Mouse (Mus musculus) liver, embryonic 15.5 days (tissue): ENCODE results near the gene Rack1. TPM values are rescaled to one million over a fixed set of nuclear protein-coding genes. Genes with fewer than 3 reads are reported as not detected.

Experiments
- ATAC-seq: fragments of 200-750 bp; cut with Nextera tagmentation; 2 replicates; pipeline ENCODE4 v1.8.0; 2017; ENCODE audit warnings: moderate number of reproducible peaks, mild to moderate bottlenecking, moderate library complexity; ENCODE audit not compliant: insufficient read depth
- H3K27ac ChIP-seq: fragments of 300-500 bp; sonication (generic); replicated peaks from 2 replicates; pipeline ENCODE4 v1.5.1; 2015; ENCODE audit warnings: mild to moderate bottlenecking, inconsistent platforms
- H3K27me3 ChIP-seq: fragments of 300-500 bp; sonication (generic); 2 replicates; pipeline ENCODE4 v1.6.1; 2015; ENCODE audit warnings: mild to moderate bottlenecking, inconsistent platforms
- H3K36me3 ChIP-seq: fragments of 300-500 bp; sonication (generic); replicated peaks from 2 replicates; pipeline ENCODE4 v1.6.1; 2015; ENCODE audit warnings: moderate library complexity, mild to moderate bottlenecking, inconsistent platforms
- H3K4me1 ChIP-seq: fragments of 300-500 bp; sonication (generic); replicated peaks from 2 replicates; pipeline ENCODE4 v1.6.1; 2015; ENCODE audit warnings: inconsistent platforms
- H3K4me2 ChIP-seq: fragments of 300-500 bp; sonication (generic); 2 replicates; pipeline ENCODE4 v1.6.1; 2015; ENCODE audit warnings: moderate library complexity, mild to moderate bottlenecking, inconsistent platforms
- H3K4me3 ChIP-seq: fragments of 300-500 bp; sonication (generic); replicated peaks from 2 replicates; pipeline ENCODE4 v1.5.1; 2015; ENCODE audit warnings: mild to moderate bottlenecking, inconsistent platforms
- H3K9ac ChIP-seq: fragments of 300-500 bp; sonication (generic); 2 replicates; pipeline ENCODE4 v1.6.1; 2015; ENCODE audit warnings: moderate library complexity, mild to moderate bottlenecking, inconsistent platforms
- H3K9me3 ChIP-seq: fragments of 300-500 bp; sonication (generic); replicated peaks from 2 replicates; pipeline ENCODE4 v1.6.1; 2016; ENCODE audit warnings: inconsistent platforms
- WGBS: fragments of 180-500 bp; shearing (Covaris S2); methylation state at CpG from one replicate; pipeline ENCODE4 v1.1.7; 2015; ENCODE audit warnings: mixed read lengths; ENCODE audit not compliant: insufficient replicate concordance; 5-methylcytosine and 5-hydroxymethylcytosine counted together
- polyA plus RNA-seq: library from polyadenylated mRNA; unstranded; fragments of >200 nt; fragmentation: Nextera tagmentation; extraction: Ambion mirVana; gene quantifications from 2 replicates; pipeline ENCODE4 v1.2.1, GENCODE M21; 2015

The Rack1 gene
- polyA plus RNA-seq, 1 experiment from 2014 or later: 438 TPM

DNA sequence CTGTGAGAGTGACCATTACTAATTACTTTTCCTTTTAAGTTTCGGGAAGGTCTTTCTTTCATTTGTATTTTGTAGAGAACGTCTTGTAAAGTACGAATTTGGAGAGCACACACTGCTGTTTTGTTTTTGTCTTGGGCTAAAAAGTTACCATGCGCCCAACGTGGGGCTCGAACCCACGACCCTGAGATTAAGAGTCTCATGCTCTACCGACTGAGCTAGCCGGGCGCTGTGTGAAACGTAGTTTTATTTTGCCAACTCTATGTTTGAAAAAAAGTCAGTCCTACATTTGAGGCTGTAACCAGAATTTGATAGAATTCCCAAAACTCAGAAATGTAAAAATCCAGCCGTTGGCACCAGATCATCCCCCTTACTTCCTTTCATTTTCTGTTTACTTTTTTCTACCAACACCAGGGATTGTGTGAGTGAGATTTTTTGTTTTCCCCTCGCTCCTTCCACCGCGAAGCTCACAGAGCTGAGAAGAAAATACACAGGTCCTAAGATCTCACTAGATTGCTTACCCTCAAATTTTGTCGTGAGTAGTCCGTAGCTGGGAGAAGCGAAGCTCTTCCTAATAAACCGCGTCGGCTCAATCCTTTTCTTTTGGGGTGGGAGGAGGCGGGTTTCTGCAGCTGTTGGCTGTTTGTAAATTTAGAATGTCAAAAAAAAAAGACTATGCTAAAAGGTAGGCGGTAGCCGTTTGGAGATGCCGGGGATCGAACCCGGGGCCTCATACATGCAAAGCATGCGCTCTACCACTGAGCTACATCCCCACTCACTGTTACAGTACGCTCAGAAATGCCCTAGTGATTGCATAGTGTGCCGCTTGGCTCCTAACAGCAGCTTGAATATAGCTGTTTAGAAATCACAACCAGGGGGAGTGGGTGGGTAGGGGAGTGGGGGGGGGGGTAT lies 33.9 kb downstream of the Rack1 start:
- H3K4me1 ChIP-seq: peaks cover 38% of the 10 kb centered on the region
- H3K4me2 ChIP-seq: peak overlapping the region; percentile 73
- H3K9me3 ChIP-seq: no peaks in the 10 kb centered on the region
- peak overlapping the region; percentile 75 for H3K27ac ChIP-seq
- peaks cover 36% of the 10 kb centered on the region for H3K27me3 ChIP-seq
- under 1% methylated on average over 30 of the region's 30 CpGs for WGBS
- H3K36me3 ChIP-seq: no peaks in the 10 kb centered on the region
- ATAC-seq: peak; percentile 84
- H3K4me3 ChIP-seq: peak overlapping the region; percentile 65
- H3K9ac ChIP-seq: peak overlapping the region; percentile 58

DNA sequence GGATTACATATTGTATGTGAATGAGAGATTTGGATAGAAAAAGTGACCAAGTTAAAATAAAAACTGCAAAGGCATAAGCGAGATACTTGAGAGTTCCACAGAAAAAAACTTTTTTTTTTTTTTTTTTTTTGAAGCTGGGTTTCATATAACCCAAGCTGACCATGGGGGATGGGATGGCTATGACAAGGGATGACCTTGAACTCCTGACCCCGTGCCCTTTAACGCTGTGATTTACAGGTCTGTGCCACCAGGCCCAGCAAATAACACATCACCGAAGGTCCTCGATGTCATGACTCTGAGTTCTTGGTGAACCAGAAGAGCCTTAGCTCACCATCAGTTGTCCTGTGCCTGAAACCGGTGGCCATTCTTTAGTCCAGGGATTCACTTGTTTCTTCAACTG lies 35.8 kb downstream of the Rack1 start:
- H3K27me3 ChIP-seq: peaks cover 40% of the 10 kb centered on the region
- H3K9me3 ChIP-seq: no peaks in the 10 kb centered on the region
- H3K4me1 ChIP-seq: peaks cover 38% of the 10 kb centered on the region
- no peak overlapping the region for H3K27ac ChIP-seq
- no peak overlapping the region; the same call in 1 of the 2 replicates for H3K4me2 ChIP-seq
- ATAC-seq: no peak
- H3K4me3 ChIP-seq: no peak overlapping the region
- no peaks in the 10 kb centered on the region for H3K36me3 ChIP-seq
- 69% methylated on average over 6 of the region's 6 CpGs for WGBS
- no peak overlapping the region for H3K9ac ChIP-seq

GRCm38 (mm10) chr11:48836990-48837309 lies 36.8 kb downstream of the Rack1 start:
- H3K9ac ChIP-seq: peak overlapping the region; percentile 59; the same call in 1 of the 2 replicates
- WGBS: 22% methylated on average over 11 of the region's 11 CpGs
- H3K27me3 ChIP-seq: peaks cover 40% of the 10 kb centered on the region
- ATAC-seq: no peak
- H3K36me3 ChIP-seq: no peaks in the 10 kb centered on the region
- H3K4me3 ChIP-seq: peak overlapping the region; percentile 74
- H3K9me3 ChIP-seq: no peaks in the 10 kb centered on the region
- peak overlapping the region; percentile 98 for H3K4me2 ChIP-seq
- no peak overlapping the region for H3K27ac ChIP-seq
- peaks cover 38% of the 10 kb centered on the region for H3K4me1 ChIP-seq

- no peaks in the 10 kb centered on the region for H3K9me3 ChIP-seq
- H3K36me3 ChIP-seq: no peaks in the 10 kb centered on the region
- peak overlapping the region; percentile 59 for H3K9ac ChIP-seq
- H3K4me1 ChIP-seq: peaks cover 38% of the 10 kb centered on the region
- no peak overlapping the region for H3K27ac ChIP-seq
- peaks cover 40% of the 10 kb centered on the region for H3K27me3 ChIP-seq
- H3K4me3 ChIP-seq: peak overlapping the region; percentile 74
- under 1% methylated on average over 77 of the region's 77 CpGs for WGBS
- ATAC-seq: no peak
- H3K4me2 ChIP-seq: peak overlapping the region; percentile 98
Observed at GRCm38 (mm10) chr11:48837310-48838180, 37.4 kb downstream of the Rack1 start.

DNA sequence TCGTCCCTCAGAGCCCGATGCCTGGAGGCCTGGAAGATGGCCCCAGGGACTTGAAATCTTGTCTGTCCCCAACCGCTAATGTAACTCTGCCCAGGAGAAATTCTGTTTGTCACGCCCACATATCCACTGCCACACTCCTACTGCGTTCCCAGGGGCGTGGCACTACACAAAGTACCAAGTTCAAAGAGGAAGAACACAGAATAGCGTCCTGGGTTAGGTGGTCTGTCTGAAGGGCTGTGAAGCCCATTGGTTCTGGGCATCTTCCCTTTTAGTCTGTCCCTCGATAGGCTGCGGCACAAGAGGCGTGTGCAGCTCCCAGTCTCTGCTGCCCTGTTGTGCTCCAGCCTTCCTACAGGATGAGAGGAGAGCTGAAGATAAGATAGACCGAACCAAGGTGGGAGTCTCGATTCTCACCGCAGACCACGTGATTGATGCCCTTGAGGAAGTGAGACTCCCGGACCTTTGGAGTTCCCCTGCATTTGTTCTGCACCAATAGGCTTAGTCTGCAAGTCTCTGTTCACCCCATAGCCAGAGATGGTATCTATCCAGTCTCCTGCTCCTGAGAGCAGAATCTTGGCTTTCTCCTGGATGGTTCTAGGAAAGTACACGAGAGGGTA lies 38.2 kb downstream of the Rack1 start:
- peak overlapping the region; percentile 74 for H3K4me3 ChIP-seq
- H3K27me3 ChIP-seq: peaks cover 40% of the 10 kb centered on the region
- peak overlapping the region; percentile 59 for H3K9ac ChIP-seq
- no peaks in the 10 kb centered on the region for H3K9me3 ChIP-seq
- no peak overlapping the region for H3K27ac ChIP-seq
- peaks cover 33% of the 10 kb centered on the region for H3K4me1 ChIP-seq
- peak overlapping the region; percentile 98 for H3K4me2 ChIP-seq
- WGBS: under 1% methylated on average over 16 of the region's 16 CpGs
- ATAC-seq: no peak
- H3K36me3 ChIP-seq: no peaks in the 10 kb centered on the region

GRCm38 (mm10) chr11:48838879-48839680 lies 38.9 kb downstream of the Rack1 start:
- no peaks in the 10 kb centered on the region for H3K36me3 ChIP-seq
- peaks cover 29% of the 10 kb centered on the region for H3K4me1 ChIP-seq
- no peak overlapping the region for H3K4me3 ChIP-seq
- peak overlapping the region; percentile 98; the same call in 1 of the 2 replicates for H3K4me2 ChIP-seq
- no peak overlapping the region for H3K27ac ChIP-seq
- H3K9me3 ChIP-seq: no peaks in the 10 kb centered on the region
- no peak for ATAC-seq
- peaks cover 40% of the 10 kb centered on the region for H3K27me3 ChIP-seq
- WGBS: 67% methylated on average over 10 of the region's 10 CpGs
- no peak overlapping the region for H3K9ac ChIP-seq

DNA sequence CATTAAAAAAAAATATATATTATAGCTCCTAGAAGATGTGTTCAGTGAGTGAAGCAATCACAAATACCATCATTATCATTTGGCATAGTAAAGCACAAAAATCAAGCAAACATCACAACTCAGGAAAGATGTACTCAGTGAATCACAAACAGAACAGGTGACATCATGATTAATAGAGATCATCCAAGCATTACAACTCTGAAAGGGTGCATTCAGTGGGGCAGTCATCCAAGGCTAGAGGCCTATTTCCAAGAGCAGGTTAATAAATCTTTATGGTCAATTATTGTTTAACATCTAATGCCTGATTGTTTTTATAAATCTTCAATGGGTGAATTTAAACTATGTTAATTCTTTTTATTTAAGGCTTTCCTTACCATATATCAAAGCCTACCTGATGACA lies 40.7 kb downstream of the Rack1 start:
- Histone ChIP-seq H3K4me3 (no peak overlapping the region), H3K27me3 (peaks cover 33% of the 10 kb centered on the region), H3K4me1 (peaks cover 22% of the 10 kb centered on the region), H3K9me3 (no peaks in the 10 kb centered on the region), H3K27ac (no peak overlapping the region), H3K9ac (no peak overlapping the region), H3K36me3 (no peaks in the 10 kb centered on the region), H3K4me2 (no peak overlapping the region)
- no peak for ATAC-seq

DNA sequence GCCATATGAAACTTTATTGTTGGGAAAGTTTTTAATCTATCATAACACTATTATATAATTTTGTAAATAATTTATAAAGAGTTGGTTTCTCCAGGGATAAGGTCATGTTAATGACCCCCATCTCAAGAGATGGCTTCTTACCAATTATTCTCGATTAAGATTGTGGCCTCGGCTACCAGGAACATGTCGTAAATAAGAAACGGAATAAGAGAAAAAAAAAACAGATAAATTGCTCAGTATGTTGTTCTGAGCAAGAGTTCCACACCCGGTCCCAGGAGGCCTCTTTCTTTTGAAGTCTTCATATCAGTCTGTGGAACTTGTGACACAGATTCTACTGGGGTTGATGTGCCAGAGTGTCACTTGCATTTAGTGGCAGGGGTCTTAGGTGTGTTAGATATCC lies 41.1 kb downstream of the Rack1 start:
- Histone ChIP-seq H3K4me3 (no peak overlapping the region), H3K4me1 (peaks cover 22% of the 10 kb centered on the region), H3K27ac (no peak overlapping the region), H3K36me3 (no peaks in the 10 kb centered on the region), H3K9me3 (no peaks in the 10 kb centered on the region), H3K4me2 (no peak overlapping the region), H3K9ac (no peak overlapping the region), H3K27me3 (peaks cover 29% of the 10 kb centered on the region)
- ATAC-seq: no peak
- WGBS: 66% methylated on average over 5 of the region's 5 CpGs

DNA sequence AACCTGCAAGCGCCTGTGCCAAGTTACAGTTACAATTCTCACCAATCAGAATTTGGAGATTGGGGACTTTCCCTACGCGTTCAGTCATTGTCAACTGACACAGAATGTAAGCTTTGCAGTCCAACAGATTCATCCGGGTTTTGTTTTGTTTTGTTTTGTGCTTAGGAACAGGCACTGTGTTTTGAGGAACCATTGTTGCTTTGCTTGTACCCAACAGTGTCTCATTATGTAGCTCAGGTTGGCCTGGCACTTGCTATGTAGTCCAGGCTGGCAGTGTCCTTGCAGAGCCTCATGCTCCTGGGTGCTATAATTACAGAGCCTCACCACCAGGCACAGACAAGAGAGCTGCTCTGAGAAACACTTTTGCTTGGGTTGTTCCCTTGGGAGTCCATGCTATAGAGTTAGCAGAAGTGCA lies 42.3 kb downstream of the Rack1 start:
- Histone ChIP-seq H3K27me3 (peaks cover 17% of the 10 kb centered on the region), H3K27ac (no peak overlapping the region), H3K36me3 (no peaks in the 10 kb centered on the region), H3K4me1 (peaks cover 13% of the 10 kb centered on the region), H3K4me2 (no peak overlapping the region), H3K9ac (no peak overlapping the region), H3K4me3 (no peak overlapping the region), H3K9me3 (no peaks in the 10 kb centered on the region)
- no peak for ATAC-seq
- WGBS: 65% methylated on average over 4 of the region's 4 CpGs

DNA sequence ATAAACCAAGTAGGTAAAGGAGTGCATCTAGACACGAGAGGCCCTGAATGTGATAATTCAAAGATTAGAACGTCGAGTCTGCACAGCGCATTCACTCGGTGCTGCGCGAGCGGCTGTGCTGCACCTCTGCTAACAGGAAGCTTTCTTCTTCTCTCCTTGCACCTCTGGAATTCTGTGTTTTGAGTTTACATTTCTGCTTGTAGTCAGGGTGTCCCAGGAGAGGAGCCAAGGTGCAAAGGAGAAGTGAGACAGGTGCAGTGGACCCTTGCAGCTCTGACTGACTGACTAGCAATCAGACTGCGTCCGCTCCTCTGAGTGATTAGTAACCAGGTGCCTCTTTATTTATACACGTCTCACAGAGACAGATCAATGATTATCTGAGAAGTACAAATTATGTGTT lies 43.1 kb downstream of the Rack1 start:
- no peak for ATAC-seq
- no peak overlapping the region for H3K4me2 ChIP-seq
- H3K27me3 ChIP-seq: peaks cover 10% of the 10 kb centered on the region
- H3K4me1 ChIP-seq: peaks cover 5% of the 10 kb centered on the region
- no peak overlapping the region for H3K27ac ChIP-seq
- no peaks in the 10 kb centered on the region for H3K36me3 ChIP-seq
- H3K4me3 ChIP-seq: no peak overlapping the region
- no peak overlapping the region for H3K9ac ChIP-seq
- H3K9me3 ChIP-seq: no peaks in the 10 kb centered on the region
- WGBS: 72% methylated on average over 11 of the region's 11 CpGs
